Mouse (Mus musculus) adrenal gland, postnatal 10 days (tissue): ENCODE data around the gene Gm17467. TPM values are rescaled to one million over a fixed set of nuclear protein-coding genes. Genes with fewer than 3 reads are reported as not detected.
"Not testable (repeated sequence)": the region's sequence is repeated elsewhere in the genome, so short reads cannot be mapped to it uniquely, and the experiment has no call there.

Experiments used
- DNase-seq: peaks from one replicate; pipeline ENCODE4 v3.0.0; 2021; ENCODE audit warnings: mixed read lengths
- long read RNA-seq, 2 experiments: library from polyadenylated mRNA; stranded (forward); transcript quantifications; one replicate each; pipeline ENCODE4 v2.0.0; 2021
- total RNA-seq, 2 experiments: library from RNA; stranded (reverse); gene quantifications; 2 replicates each; pipeline ENCODE4 v1.2.3; 2021

Gm17467 gene
- not detected for total RNA-seq
- long read RNA-seq, experiment 1: 0 reads
- long read RNA-seq, experiment 2: 0 reads

GRCm38 (mm10) chrX:123704691-123705090 lies at the start of gene Gm17467:
Gene Gm17467 (minus strand): TSS chrX:123704791.
- DNase-seq: not testable (repeated sequence)

Other genes starting within 250 kb of the Gm17467 start
- 1 to 10 TPM in 1 of 2 experiments, not detected in 1; 2.2 TPM for gene Cldn34c2, start 123.1 kb downstream of the Gm17467 start, total RNA-seq
- gene Cldn34c3, start 88.9 kb upstream of the Gm17467 start, total RNA-seq: not detected